22 mouse cellular contexts compared by ENCODE assay signal in genomic region chr11:108120708-108121107, GRCm38 (mm10).
A peak's percentile ranks its signal among the peaks of the same experiment; 100 is the strongest.
DNase-seq lines count a peak whose midpoint lies in the region; ATAC-seq and TF ChIP-seq lines count a peak whose summit lies in the region.
"Had no signal": no experiment of that assay in that cellular context is flagged by ENCODE, and none has a peak within 500 bp of the region (broad histone marks: within the 10 kb centered on the region; RNA-seq: fewer than 3 reads in every experiment).

No protein-coding gene starts in this region.

- H3K9me3 ChIP-seq in intestine, postnatal 0 days (ENCODE audit: control insufficient read depth): no peaks in the 10 kb centered on the region
- no peaks in the 10 kb centered on the region for H3K9me3 ChIP-seq in midbrain, embryonic 13.5 days
- H3K9me3 ChIP-seq: embryonic facial prominence, embryonic 12.5 days; embryonic facial prominence, embryonic 15.5 days; hindbrain, embryonic 12.5 days; hindbrain, embryonic 15.5 days had no signal

- WGBS in liver, adult 2 months: 57% methylated on average over 5 of the region's 5 CpGs
- WGBS in intestine, postnatal 0 days: 43% methylated on average over 5 of the region's 5 CpGs
- 69% methylated on average over 5 of the region's 5 CpGs for WGBS in olfactory bulb, adult 2 months
- 78% methylated on average over 5 of the region's 5 CpGs for WGBS in midbrain, embryonic 13.5 days

- TF ChIP-seq POLR2A in liver, adult 2 months (IDR thresholded peaks at IDR 0.05; ENCODE audit: extremely low read depth, insufficient read depth, low read length): no peak
- TF ChIP-seq POLR2A in olfactory bulb, adult 2 months (IDR thresholded peaks at IDR 0.05; ENCODE audit: insufficient read depth, low read depth, low read length): no peak

- no peak overlapping the region for H3K27ac ChIP-seq in liver, adult 2 months (replicated peaks; ENCODE audit: insufficient read depth, low read depth, low read length)
- no peak overlapping the region for H3K27ac ChIP-seq in intestine, postnatal 0 days (ENCODE audit: low read depth, low read length)
- H3K27ac ChIP-seq in olfactory bulb, adult 2 months (ENCODE audit: insufficient read depth, low read depth, low read length): 0 out of 2 replicates have a peak overlapping the region, but pooled peaks have one; percentile 23
- no peak overlapping the region for H3K27ac ChIP-seq in midbrain, embryonic 13.5 days
- H3K27ac ChIP-seq: embryonic facial prominence, embryonic 12.5 days; embryonic facial prominence, embryonic 15.5 days; hindbrain, embryonic 12.5 days; hindbrain, embryonic 15.5 days had no signal

- H3K27me3 ChIP-seq in liver, adult 2 months (ENCODE audit: control insufficient read depth, insufficient read depth, low read length): no peaks in the 10 kb centered on the region
- H3K27me3 ChIP-seq in intestine, postnatal 0 days (replicated peaks; ENCODE audit: control insufficient read depth, insufficient read depth, low read length): no peaks in the 10 kb centered on the region
- no peaks in the 10 kb centered on the region for H3K27me3 ChIP-seq in midbrain, embryonic 13.5 days
- H3K27me3 ChIP-seq: embryonic facial prominence, embryonic 12.5 days; embryonic facial prominence, embryonic 15.5 days; hindbrain, embryonic 12.5 days; hindbrain, embryonic 15.5 days had no signal

- no peaks in the 10 kb centered on the region for H3K79me2 ChIP-seq in liver, adult 2 months (ENCODE audit: control insufficient read depth, insufficient read depth, low read length)

- DNase-seq in liver, adult 2 months (ENCODE audit: extremely low read depth, low read depth, low spot score): peak; percentile 17
- DNase-seq in liver: no peak
- no peak for DNase-seq in layer of hippocampus, postnatal 25 days (ENCODE audit: extremely low spot score in 1 of 2, low spot score in 1 of 2)
- DNase-seq: adrenal gland, adult 2 months; adrenal gland, postnatal 14 days; cerebellum, adult 11 months; cerebellum, adult 2 months; cerebellum, adult 9-11 months; cerebellum, postnatal 25 days; forebrain, postnatal 0 days; gastrocnemius, postnatal 10 days; gastrocnemius, postnatal 36 days had no signal

- TF ChIP-seq CTCF in liver, adult 2 months (IDR thresholded peaks at IDR 0.05; ENCODE audit: low read depth, low read length): no peak
- no peak for TF ChIP-seq CTCF in intestine, postnatal 0 days (IDR thresholded peaks at IDR 0.05; ENCODE audit: low read depth)
- TF ChIP-seq CTCF in olfactory bulb, adult 2 months (IDR thresholded peaks at IDR 0.05; ENCODE audit: insufficient read depth, low read depth, low read length): no peak

- no peak overlapping the region for H3K4me2 ChIP-seq in intestine, postnatal 0 days (replicated peaks; ENCODE audit: low read depth)
- no peak overlapping the region for H3K4me2 ChIP-seq in midbrain, embryonic 13.5 days (replicated peaks)
- H3K4me2 ChIP-seq: embryonic facial prominence, embryonic 12.5 days; embryonic facial prominence, embryonic 15.5 days; heart, embryonic 11.5 days; hindbrain, embryonic 12.5 days; hindbrain, embryonic 15.5 days had no signal

- no peak overlapping the region for H3K4me3 ChIP-seq in liver, adult 2 months (ENCODE audit: insufficient read depth, low read depth, low read length)
- H3K4me3 ChIP-seq in intestine, postnatal 0 days (ENCODE audit: low read depth, low read length): no peak overlapping the region
- H3K4me3 ChIP-seq in olfactory bulb, adult 2 months (ENCODE audit: insufficient read depth, low read depth, low read length): no peak overlapping the region
- H3K4me3 ChIP-seq in midbrain, embryonic 13.5 days (replicated peaks): no peak overlapping the region
- H3K4me3 ChIP-seq: embryonic facial prominence, embryonic 12.5 days; embryonic facial prominence, embryonic 15.5 days; hindbrain, embryonic 12.5 days; hindbrain, embryonic 15.5 days had no signal

- no peaks in the 10 kb centered on the region for H3K36me3 ChIP-seq in liver, adult 2 months (ENCODE audit: control insufficient read depth, insufficient read depth, low read length)
- H3K36me3 ChIP-seq in intestine, postnatal 0 days (ENCODE audit: control insufficient read depth, insufficient read depth): no peaks in the 10 kb centered on the region
- H3K36me3 ChIP-seq in midbrain, embryonic 13.5 days: no peaks in the 10 kb centered on the region
- H3K36me3 ChIP-seq: embryonic facial prominence, embryonic 12.5 days; embryonic facial prominence, embryonic 15.5 days; hindbrain, embryonic 12.5 days; hindbrain, embryonic 15.5 days had no signal

- H3K4me1 ChIP-seq in liver, adult 2 months (ENCODE audit: control insufficient read depth, insufficient read depth, low read length): no peaks in the 10 kb centered on the region; the same call in 1 of the 2 replicates
- no peaks in the 10 kb centered on the region for H3K4me1 ChIP-seq in intestine, postnatal 0 days (replicated peaks; ENCODE audit: control insufficient read depth, insufficient read depth, low read length)
- H3K4me1 ChIP-seq in olfactory bulb, adult 2 months (ENCODE audit: control insufficient read depth, insufficient read depth, low read length): peaks cover 5% of the 10 kb centered on the region
- no peaks in the 10 kb centered on the region for H3K4me1 ChIP-seq in midbrain, embryonic 13.5 days (replicated peaks)
- H3K4me1 ChIP-seq: embryonic facial prominence, embryonic 12.5 days; hindbrain, embryonic 12.5 days; hindbrain, embryonic 15.5 days had no signal

- no peak overlapping the region for H3K9ac ChIP-seq in liver, adult 2 months (ENCODE audit: low read depth, low read length)
- no peak overlapping the region for H3K9ac ChIP-seq in intestine, postnatal 0 days (ENCODE audit: low read depth, low read length)
- no peak overlapping the region for H3K9ac ChIP-seq in midbrain, embryonic 13.5 days (replicated peaks)
- H3K9ac ChIP-seq: embryonic facial prominence, embryonic 12.5 days; embryonic facial prominence, embryonic 15.5 days; forebrain, postnatal 0 days; hindbrain, embryonic 12.5 days; hindbrain, embryonic 15.5 days had no signal

- ATAC-seq in intestine, postnatal 0 days: peak; percentile 38
- ATAC-seq in midbrain, embryonic 13.5 days: no peak
- ATAC-seq: CD4-positive, CD25-positive, alpha-beta regulatory T cell, adult 4 months; forebrain, embryonic 14.5 days; forebrain, postnatal 0 days had no signal
